11 mouse cellular contexts compared by ENCODE assay signal in genomic region chr16:45407091-45407490, GRCm38 (mm10). TPM values are rescaled to one million over a fixed set of nuclear protein-coding genes. Genes with fewer than 3 reads are reported as not detected.
DNase-seq lines count a peak whose midpoint lies in the region; ATAC-seq and TF ChIP-seq lines count a peak whose summit lies in the region.
"Had no signal": no experiment of that assay in that cellular context is flagged by ENCODE, and none has a peak within 500 bp of the region (broad histone marks: within the 10 kb centered on the region; RNA-seq: fewer than 3 reads in every experiment).

No protein-coding gene starts in this region.

- ATAC-seq in kidney, embryonic 15.5 days (replicated peaks; ENCODE audit: low FRiP score): no peak
- no peak for ATAC-seq in forebrain, embryonic 15.5 days (replicated peaks)
- no peak for ATAC-seq in midbrain, embryonic 12.5 days (ENCODE audit: low FRiP score, low read depth)
- ATAC-seq in liver, embryonic 12.5 days: no peak

- no peak overlapping the region for H3K9ac ChIP-seq in kidney, embryonic 15.5 days
- peak overlapping the region; percentile 8; the same call in 1 of the 2 replicates for H3K9ac ChIP-seq in forebrain, embryonic 15.5 days (replicated peaks)
- H3K9ac ChIP-seq in midbrain, embryonic 12.5 days (replicated peaks): peak overlapping the region; percentile 79; the same call in 1 of the 2 replicates
- no peak overlapping the region for H3K9ac ChIP-seq in liver, embryonic 12.5 days
- H3K9ac ChIP-seq: liver, embryonic 13.5 days had no signal

- 0 out of 2 replicates have a peak, but pooled peaks cover 3% of the 10 kb centered on the region for H3K4me1 ChIP-seq in kidney, embryonic 15.5 days
- H3K4me1 ChIP-seq in forebrain, embryonic 15.5 days: peaks cover 8% of the 10 kb centered on the region; the same call in 1 of the 2 replicates
- no peaks in the 10 kb centered on the region for H3K4me1 ChIP-seq in midbrain, embryonic 12.5 days
- H3K4me1 ChIP-seq in liver, embryonic 12.5 days: no peaks in the 10 kb centered on the region
- H3K4me1 ChIP-seq: liver, embryonic 13.5 days had no signal

- H3K36me3 ChIP-seq in kidney, embryonic 15.5 days: no peaks in the 10 kb centered on the region
- no peaks in the 10 kb centered on the region for H3K36me3 ChIP-seq in forebrain, embryonic 15.5 days
- H3K36me3 ChIP-seq in midbrain, embryonic 12.5 days: no peaks in the 10 kb centered on the region
- H3K36me3 ChIP-seq in liver, embryonic 12.5 days: no peaks in the 10 kb centered on the region
- H3K36me3 ChIP-seq: liver, embryonic 13.5 days had no signal

- no peaks in the 10 kb centered on the region for H3K9me3 ChIP-seq in kidney, embryonic 15.5 days (replicated peaks)
- H3K9me3 ChIP-seq in forebrain, embryonic 15.5 days: no peaks in the 10 kb centered on the region
- H3K9me3 ChIP-seq in midbrain, embryonic 12.5 days: no peaks in the 10 kb centered on the region
- no peaks in the 10 kb centered on the region for H3K9me3 ChIP-seq in liver, embryonic 12.5 days (replicated peaks)
- H3K9me3 ChIP-seq: liver, embryonic 13.5 days had no signal

- DNase-seq in kidney, adult 11 months: no peak
- DNase-seq in brain, embryonic 14.5 days (ENCODE audit: low read depth): peak; percentile 22
- DNase-seq in urinary bladder, adult 18-20 months (ENCODE audit: low spot score in 2 of 2): no peak
- DNase-seq: adrenal gland, postnatal 14 days; cerebellum, postnatal 36 days; liver, embryonic 13.5 days; thymus, postnatal 36 days had no signal

- peak overlapping the region; percentile 66; the same call in 1 of the 2 replicates for H3K4me2 ChIP-seq in kidney, embryonic 15.5 days
- H3K4me2 ChIP-seq in forebrain, embryonic 15.5 days (replicated peaks): peak overlapping the region; percentile 53
- peak overlapping the region; percentile 62 for H3K4me2 ChIP-seq in midbrain, embryonic 12.5 days (replicated peaks)
- no peak overlapping the region for H3K4me2 ChIP-seq in liver, embryonic 12.5 days
- H3K4me2 ChIP-seq: liver, embryonic 13.5 days had no signal

- no peak overlapping the region for H3K4me3 ChIP-seq in kidney, embryonic 15.5 days (replicated peaks)
- H3K4me3 ChIP-seq in forebrain, embryonic 15.5 days: peak overlapping the region; percentile 86
- peak overlapping the region; percentile 66 for H3K4me3 ChIP-seq in midbrain, embryonic 12.5 days
- H3K4me3 ChIP-seq in liver, embryonic 12.5 days: no peak overlapping the region
- H3K4me3 ChIP-seq: liver, embryonic 13.5 days had no signal

- H3K27ac ChIP-seq in kidney, embryonic 15.5 days: no peak overlapping the region
- peak overlapping the region; percentile 96 for H3K27ac ChIP-seq in forebrain, embryonic 15.5 days (replicated peaks)
- H3K27ac ChIP-seq in midbrain, embryonic 12.5 days (replicated peaks): no peak overlapping the region
- no peak overlapping the region for H3K27ac ChIP-seq in liver, embryonic 12.5 days
- H3K27ac ChIP-seq: liver, embryonic 13.5 days had no signal

- WGBS in kidney, embryonic 15.5 days: 90% methylated on average over 5 of the region's 5 CpGs
- WGBS in forebrain, embryonic 15.5 days: 76% methylated on average over 5 of the region's 5 CpGs
- WGBS in midbrain, embryonic 12.5 days: 74% methylated on average over 5 of the region's 5 CpGs
- 68% methylated on average over 5 of the region's 5 CpGs for whole genome bisulfite sequencing in liver, embryonic 12.5 days (ENCODE audit: insufficient replicate concordance)

- H3K27me3 ChIP-seq in kidney, embryonic 15.5 days: no peaks in the 10 kb centered on the region
- no peaks in the 10 kb centered on the region for H3K27me3 ChIP-seq in forebrain, embryonic 15.5 days
- no peaks in the 10 kb centered on the region for H3K27me3 ChIP-seq in midbrain, embryonic 12.5 days
- H3K27me3 ChIP-seq in liver, embryonic 12.5 days (replicated peaks): peaks cover 19% of the 10 kb centered on the region; the same call in 1 of the 2 replicates

- TF ChIP-seq CTCF in brain, embryonic 14.5 days (IDR thresholded peaks at IDR 0.05; ENCODE audit: borderline replicate concordance, extremely low read depth, insufficient read depth, insufficient read length): no peak

- no peak for TF ChIP-seq POLR2A in brain, embryonic 14.5 days (IDR thresholded peaks at IDR 0.05; ENCODE audit: borderline replicate concordance, extremely low read depth, insufficient read depth, insufficient read length, poor library complexity, severe bottlenecking)

RNA-seq across cellular contexts. Expression of gene Cd200, which starts 1.8 kb away (rescaled TPM):
- polyA plus RNA-seq in kidney, embryonic 15.5 days (2015; fragmentation: Nextera tagmentation; extraction: Ambion mirVana): 34.9 and 39.1 TPM in 2 replicates
- polyA plus RNA-seq in brain, embryonic 14.5 days (2012; rRNA removed): 179 and 203 TPM in 2 replicates
- 198 and 214 TPM in 2 replicates for polyA plus RNA-seq in forebrain, embryonic 15.5 days (2015; fragmentation: Nextera tagmentation; extraction: Ambion mirVana)
- polyA plus RNA-seq in midbrain, embryonic 12.5 days (2016; fragmentation: Nextera tagmentation; extraction: Ambion mirVana): 77.7 and 90.0 TPM in 2 replicates
- polyA plus RNA-seq in liver, embryonic 12.5 days (2016; fragmentation: Nextera tagmentation; extraction: Ambion mirVana): 0.53 and 0.79 TPM in 2 replicates

Comparison
In these comparisons a context has a peak if more than half of its experiments do, and no peak if none do; other contexts are left out.
1. H3K4me3 ChIP-seq: peak in forebrain, embryonic 15.5 days (single experiment) and midbrain, embryonic 12.5 days (single experiment); none in kidney, embryonic 15.5 days (single experiment) and liver, embryonic 12.5 days (single experiment).
2. H3K9ac ChIP-seq: peak in forebrain, embryonic 15.5 days (single experiment) and midbrain, embryonic 12.5 days (single experiment); none in kidney, embryonic 15.5 days (single experiment) and liver, embryonic 12.5 days (single experiment).
3. RNA of gene Cd200, which starts 1.8 kb away (polyA plus RNA-seq): 198 to 214 TPM in forebrain, embryonic 15.5 days, 179 to 203 TPM in brain, embryonic 14.5 days, 77.7 to 90.0 TPM in midbrain, embryonic 12.5 days and 34.9 to 39.1 TPM in kidney, embryonic 15.5 days; 0.53 to 0.79 TPM in liver, embryonic 12.5 days; every median in the first group is over 10 times any median in the second.